Comparison of ENCODE assay signal across 8 mouse cellular contexts in the genomic region with DNA sequence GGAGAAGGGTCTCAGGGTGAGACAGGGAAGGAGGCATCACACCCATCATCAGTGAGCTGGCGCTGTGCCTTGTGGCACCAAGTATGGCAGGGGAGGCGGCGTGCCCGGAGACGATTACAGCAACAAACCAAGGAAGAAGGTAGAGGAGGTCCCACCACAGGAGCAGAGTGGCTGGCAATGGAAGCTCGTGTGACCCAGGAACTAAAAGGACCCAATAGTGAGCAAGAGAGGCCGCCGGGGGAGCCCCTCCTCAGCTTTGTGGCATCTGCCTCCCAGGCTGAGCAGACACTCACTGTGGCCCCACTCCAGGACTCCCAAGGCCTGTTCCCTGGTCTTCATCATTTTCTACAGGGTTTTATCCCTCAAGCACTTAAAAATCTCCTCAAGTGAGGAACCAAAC. TPM values are rescaled to one million over a fixed set of nuclear protein-coding genes. Genes with fewer than 3 reads are reported as not detected.
DNase-seq lines count a peak whose midpoint lies in the region; ATAC-seq and TF ChIP-seq lines count a peak whose summit lies in the region.

No protein-coding gene starts in this region.

- H3K27ac ChIP-seq in CH12.LX (ENCODE audit: insufficient read depth, low read depth) = peak overlapping the region; percentile 27; the same call in 1 of the 2 replicates
- H3K27ac ChIP-seq in embryonic facial prominence, embryonic 14.5 days (replicated peaks; ENCODE audit: low read depth, low read length) = peak overlapping the region; percentile 98
- H3K27ac ChIP-seq in hindbrain, postnatal 0 days = peak overlapping the region; percentile 76
- no peak overlapping the region for H3K27ac ChIP-seq in midbrain, embryonic 11.5 days (ENCODE audit: low read depth, low read length)

- no peaks in the 10 kb centered on the region for H3K27me3 ChIP-seq in CH12.LX (replicated peaks)
- H3K27me3 ChIP-seq in embryonic facial prominence, embryonic 14.5 days (replicated peaks; ENCODE audit: control insufficient read depth, insufficient read depth, low read length) = no peaks in the 10 kb centered on the region
- H3K27me3 ChIP-seq in hindbrain, postnatal 0 days (ENCODE audit: insufficient read depth, low read length) = no peaks in the 10 kb centered on the region
- H3K27me3 ChIP-seq in midbrain, embryonic 11.5 days (ENCODE audit: control insufficient read depth, insufficient read depth, low read length) = no peaks in the 10 kb centered on the region

- peak overlapping the region; percentile 82; the same call in 1 of the 2 replicates for H3K4me2 ChIP-seq in CH12.LX (ENCODE audit: insufficient read depth, low read depth, poor library complexity, severe bottlenecking)
- H3K4me2 ChIP-seq in embryonic facial prominence, embryonic 14.5 days (ENCODE audit: low read depth, low read length) = peak overlapping the region; percentile 59
- peak overlapping the region; percentile 86; the same call in 1 of the 2 replicates for H3K4me2 ChIP-seq in hindbrain, postnatal 0 days (ENCODE audit: low read depth, low read length)
- H3K4me2 ChIP-seq in midbrain, embryonic 11.5 days = peak overlapping the region; percentile 55

- in situ Hi-C loops in CH12.LX (cut with MboI; ENCODE audit: low pct_ligation_motif_present, low pct_unique_long_range_greater_than_20kb, low sequenced_read_pairs) = no loop called here

- peaks cover 7 to 37% of the 10 kb centered on the region in 2 experiments; a peak in 3 of 4 replicates for H3K4me1 ChIP-seq in CH12.LX (ENCODE audit: control insufficient read depth in 1 of 2, insufficient read depth in 2 of 2)
- H3K4me1 ChIP-seq in embryonic facial prominence, embryonic 14.5 days (ENCODE audit: control insufficient read depth, insufficient read depth, low read length) = peaks cover 10% of the 10 kb centered on the region; the same call in 1 of the 2 replicates
- H3K4me1 ChIP-seq in hindbrain, postnatal 0 days (ENCODE audit: insufficient read depth, low read length) = peaks cover 6% of the 10 kb centered on the region; the same call in 1 of the 2 replicates
- peaks cover 6% of the 10 kb centered on the region; the same call in 1 of the 2 replicates for H3K4me1 ChIP-seq in midbrain, embryonic 11.5 days (ENCODE audit: control insufficient read depth, insufficient read depth, low read length)

- H3K79me2 ChIP-seq in CH12.LX (replicated peaks; ENCODE audit: control insufficient read depth, extremely low read depth, insufficient read depth, poor library complexity, severe bottlenecking) = peaks cover 50% of the 10 kb centered on the region

- TF ChIP-seq EP300 in CH12.LX (IDR thresholded peaks at IDR 0.05; ENCODE audit: low read length) = no peak

- peak overlapping the region in 2 of 3 experiments; percentile 78 to 99 for H3K4me3 ChIP-seq in CH12.LX (replicated peaks in 1 of 3; ENCODE audit: low read depth in 2 of 3, low read length in 2 of 3, poor library complexity in 1 of 3)
- peak overlapping the region; percentile 83 for H3K4me3 ChIP-seq in embryonic facial prominence, embryonic 14.5 days (ENCODE audit: low read depth, low read length)
- H3K4me3 ChIP-seq in hindbrain, postnatal 0 days (ENCODE audit: low read length) = no peak overlapping the region
- H3K4me3 ChIP-seq in midbrain, embryonic 11.5 days (ENCODE audit: low read depth, low read length) = peak overlapping the region; percentile 88; the same call in 1 of the 2 replicates

- dilution Hi-C loops in CH12.LX (cut with MboI; ENCODE audit: extremely low pct_ligation_motif_present, extremely low pct_unique_long_range_greater_than_20kb, low sequenced_read_pairs) = no loop called here

- TF ChIP-seq RAD21 in CH12.LX (IDR thresholded peaks at IDR 0.05; ENCODE audit: low read depth, low read length) = no peak

- TF ChIP-seq POLR2A in CH12.LX (IDR thresholded peaks at IDR 0.05; ENCODE audit: low read depth, low read length) = no peak

- H3K36me3 ChIP-seq in CH12.LX (replicated peaks in 1 of 2; ENCODE audit: control insufficient read depth in 1 of 2, insufficient read depth in 1 of 2, low read length in 1 of 2) = peaks cover 70 to 81% of the 10 kb centered on the region in 2 experiments
- peaks cover 76% of the 10 kb centered on the region for H3K36me3 ChIP-seq in embryonic facial prominence, embryonic 14.5 days (ENCODE audit: control insufficient read depth, insufficient read depth, low read length)
- H3K36me3 ChIP-seq in hindbrain, postnatal 0 days (ENCODE audit: insufficient read depth, low read length) = peaks cover 46% of the 10 kb centered on the region
- H3K36me3 ChIP-seq in midbrain, embryonic 11.5 days (ENCODE audit: control insufficient read depth, insufficient read depth, low read length) = peaks cover 31% of the 10 kb centered on the region

- WGBS in embryonic facial prominence, embryonic 14.5 days = 68% methylated on average over 8 of the region's 8 CpGs
- WGBS in hindbrain, postnatal 0 days = 71% methylated on average over 8 of the region's 8 CpGs
- WGBS in midbrain, embryonic 11.5 days = 86% methylated on average over 8 of the region's 8 CpGs

- TF ChIP-seq CTCF in CH12.LX (conservative IDR thresholded peaks at IDR 0.05 in 1 of 2, IDR thresholded peaks at IDR 0.05 in 1 of 2; ENCODE audit: low read depth in 2 of 2, low read length in 2 of 2) = no peak
- TF ChIP-seq CTCF in hindbrain, postnatal 0 days (IDR thresholded peaks at IDR 0.05; ENCODE audit: low read depth) = no peak

- no peak for ATAC-seq in embryonic facial prominence, embryonic 14.5 days (ENCODE audit: low read depth)
- no peak for ATAC-seq in hindbrain, postnatal 0 days
- no peak for ATAC-seq in midbrain, embryonic 11.5 days (ENCODE audit: low FRiP score)

- intact Hi-C loops in gastrocnemius, postnatal 14 days (cut with DNase I; ENCODE audit: low total_unique reads) = no loop called here

- DNase-seq in gastrocnemius, postnatal 14 days = peak; percentile 47
- no peak for DNase-seq in gastrocnemius, postnatal 4 days (ENCODE audit: low spot score in 2 of 2)
- DNase-seq in CH12.LX (ENCODE audit: extremely low read depth) = no peak
- no peak for DNase-seq in embryonic facial prominence, embryonic 14.5 days (ENCODE audit: low spot score)
- DNase-seq in hindbrain, postnatal 0 days (ENCODE audit: low spot score) = no peak
- DNase-seq in midbrain, embryonic 11.5 days (ENCODE audit: low spot score, missing footprints) = no peak
- DNase-seq in left cerebral cortex, adult 11 months (ENCODE audit: low spot score) = no peak
- no peak for DNase-seq in left cerebral cortex, adult 18-20 months (ENCODE audit: low spot score in 2 of 2)

- H3K9ac ChIP-seq in CH12.LX (ENCODE audit: insufficient read depth, low read depth) = peak overlapping the region; percentile 76; the same call in 1 of the 2 replicates
- peak overlapping the region; percentile 76 for H3K9ac ChIP-seq in embryonic facial prominence, embryonic 14.5 days (ENCODE audit: low read depth, low read length)
- peak overlapping the region; percentile 54; the same call in 1 of the 2 replicates for H3K9ac ChIP-seq in hindbrain, postnatal 0 days (replicated peaks; ENCODE audit: low read length)
- no peak overlapping the region; the same call in 1 of the 2 replicates for H3K9ac ChIP-seq in midbrain, embryonic 11.5 days (ENCODE audit: low read length)

- H3K9me3 ChIP-seq in CH12.LX (replicated peaks; ENCODE audit: low read length) = no peaks in the 10 kb centered on the region
- H3K9me3 ChIP-seq in embryonic facial prominence, embryonic 14.5 days (ENCODE audit: control insufficient read depth, low read length) = no peaks in the 10 kb centered on the region
- no peaks in the 10 kb centered on the region for H3K9me3 ChIP-seq in hindbrain, postnatal 0 days (ENCODE audit: low read length)
- no peaks in the 10 kb centered on the region for H3K9me3 ChIP-seq in midbrain, embryonic 11.5 days (ENCODE audit: control insufficient read depth, low read length)

RNA-seq across cellular contexts. Expression of a gene that starts 1.1 kb away (rescaled TPM):
- 100 to 1,000 TPM; 500 to 587 TPM for total RNA-seq in gastrocnemius, postnatal 14 days (2021)
- 100 to 1,000 TPM; 704 to 748 TPM for total RNA-seq in gastrocnemius, postnatal 4 days (2021)
- total RNA-seq in CH12.LX (2012; rRNA removed) (1,294 and 1,368 TPM in 2 replicates), CH12.LX (2014; rRNA removed) (1,172 and 1,266 TPM in 2 replicates)
- polyA plus RNA-seq in CH12.LX (2012; ENCODE audit: insufficient read length, low read depth) = 1,511 and 1,695 TPM in 2 replicates
- polyA plus RNA-seq in embryonic facial prominence, embryonic 14.5 days (2014; fragmentation: Nextera tagmentation; extraction: Ambion mirVana) = 469 and 503 TPM in 2 replicates
- total RNA-seq in hindbrain, postnatal 0 days (2014; rRNA removed) = 442 and 469 TPM in 2 replicates
- polyA plus RNA-seq in hindbrain, postnatal 0 days (2015; fragmentation: Nextera tagmentation; extraction: Ambion mirVana) = 256 and 260 TPM in 2 replicates
- 435 and 439 TPM in 2 replicates for polyA plus RNA-seq in midbrain, embryonic 11.5 days (2014; fragmentation: Nextera tagmentation; extraction: Ambion mirVana)
- 100 to 1,000 TPM; 251 to 256 TPM for total RNA-seq in left cerebral cortex, adult 18-20 months (2021)

RNA-seq across cellular contexts. Expression of a gene that starts 12.1 kb away (rescaled TPM):
- 1 to 10 TPM; 8.2 to 8.4 TPM for total RNA-seq in gastrocnemius, postnatal 14 days (2021)
- total RNA-seq in gastrocnemius, postnatal 4 days (2021) = 10 to 100 TPM; 12.7 to 14.9 TPM
- 47.7 and 49.1 TPM in 2 replicates for total RNA-seq in CH12.LX (2012; rRNA removed)
- total RNA-seq in CH12.LX (2014; rRNA removed) = 40.4 and 41.8 TPM in 2 replicates
- polyA plus RNA-seq in CH12.LX (2012; ENCODE audit: insufficient read length, low read depth) = 52.9 and 54.9 TPM in 2 replicates
- 24.7 and 27.8 TPM in 2 replicates for polyA plus RNA-seq in embryonic facial prominence, embryonic 14.5 days (2014; fragmentation: Nextera tagmentation; extraction: Ambion mirVana)
- total RNA-seq in hindbrain, postnatal 0 days (2014; rRNA removed) = 20.8 and 23.4 TPM in 2 replicates
- 16.0 and 16.2 TPM in 2 replicates for polyA plus RNA-seq in hindbrain, postnatal 0 days (2015; fragmentation: Nextera tagmentation; extraction: Ambion mirVana)
- 23.5 and 28.4 TPM in 2 replicates for polyA plus RNA-seq in midbrain, embryonic 11.5 days (2014; fragmentation: Nextera tagmentation; extraction: Ambion mirVana)
- 10 to 100 TPM; 22.5 to 23.7 TPM for total RNA-seq in left cerebral cortex, adult 18-20 months (2021)

RNA-seq across cellular contexts. Expression of a gene that starts 23.3 kb away (rescaled TPM):
- total RNA-seq in gastrocnemius, postnatal 14 days (2021) = 100 to 1,000 TPM; 194 to 197 TPM
- total RNA-seq in gastrocnemius, postnatal 4 days (2021) = 100 to 1,000 TPM; 377 to 414 TPM
- 15.3 and 21.7 TPM in 2 replicates for total RNA-seq in CH12.LX (2012; rRNA removed)
- 1.5 and 1.7 TPM in 2 replicates for total RNA-seq in CH12.LX (2014; rRNA removed)
- 1.8 and 2.0 TPM in 2 replicates for polyA plus RNA-seq in CH12.LX (2012; ENCODE audit: insufficient read length, low read depth)
- polyA plus RNA-seq in embryonic facial prominence, embryonic 14.5 days (2014; fragmentation: Nextera tagmentation; extraction: Ambion mirVana) = 44.8 and 57.6 TPM in 2 replicates
- 11.2 and 11.7 TPM in 2 replicates for total RNA-seq in hindbrain, postnatal 0 days (2014; rRNA removed)
- polyA plus RNA-seq in hindbrain, postnatal 0 days (2015; fragmentation: Nextera tagmentation; extraction: Ambion mirVana) = 5.7 and 6.1 TPM in 2 replicates
- 5.0 and 6.3 TPM in 2 replicates for polyA plus RNA-seq in midbrain, embryonic 11.5 days (2014; fragmentation: Nextera tagmentation; extraction: Ambion mirVana)
- 10 to 100 TPM; 18.6 to 23.5 TPM for total RNA-seq in left cerebral cortex, adult 18-20 months (2021)

RNA-seq across cellular contexts. Expression of a gene that starts 24.1 kb away (rescaled TPM):
- 10 to 100 TPM; 27.4 to 27.9 TPM for total RNA-seq in gastrocnemius, postnatal 14 days (2021)
- 10 to 100 TPM; 61.1 to 69.8 TPM for total RNA-seq in gastrocnemius, postnatal 4 days (2021)
- total RNA-seq in CH12.LX (2012; rRNA removed) = 131 and 158 TPM in 2 replicates
- 115 and 117 TPM in 2 replicates for total RNA-seq in CH12.LX (2014; rRNA removed)
- 149 and 162 TPM in 2 replicates for polyA plus RNA-seq in CH12.LX (2012; ENCODE audit: insufficient read length, low read depth)
- 39.7 and 43.6 TPM in 2 replicates for polyA plus RNA-seq in embryonic facial prominence, embryonic 14.5 days (2014; fragmentation: Nextera tagmentation; extraction: Ambion mirVana)
- 65.1 and 71.4 TPM in 2 replicates for total RNA-seq in hindbrain, postnatal 0 days (2014; rRNA removed)
- polyA plus RNA-seq in hindbrain, postnatal 0 days (2015; fragmentation: Nextera tagmentation; extraction: Ambion mirVana) = 75.2 and 78.8 TPM in 2 replicates
- 50.9 and 56.0 TPM in 2 replicates for polyA plus RNA-seq in midbrain, embryonic 11.5 days (2014; fragmentation: Nextera tagmentation; extraction: Ambion mirVana)
- 10 to 100 TPM; 49.6 to 49.8 TPM for total RNA-seq in left cerebral cortex, adult 18-20 months (2021)

RNA-seq across cellular contexts. Expression of a gene that starts 36.4 kb away (rescaled TPM):
- 1 to 10 TPM; 8.6 to 8.9 TPM for total RNA-seq in gastrocnemius, postnatal 14 days (2021)
- total RNA-seq in gastrocnemius, postnatal 4 days (2021) = 10 to 100 TPM; 24.3 to 26.7 TPM
- 33.3 and 33.6 TPM in 2 replicates for total RNA-seq in CH12.LX (2012; rRNA removed)
- total RNA-seq in CH12.LX (2014; rRNA removed) = 18.7 and 20.4 TPM in 2 replicates
- 35.2 and 37.3 TPM in 2 replicates for polyA plus RNA-seq in CH12.LX (2012; ENCODE audit: insufficient read length, low read depth)
- polyA plus RNA-seq in embryonic facial prominence, embryonic 14.5 days (2014; fragmentation: Nextera tagmentation; extraction: Ambion mirVana) = 18.2 and 20.4 TPM in 2 replicates
- 8.3 and 8.6 TPM in 2 replicates for total RNA-seq in hindbrain, postnatal 0 days (2014; rRNA removed)
- 11.0 and 11.8 TPM in 2 replicates for polyA plus RNA-seq in hindbrain, postnatal 0 days (2015; fragmentation: Nextera tagmentation; extraction: Ambion mirVana)
- 5.8 and 8.2 TPM in 2 replicates for polyA plus RNA-seq in midbrain, embryonic 11.5 days (2014; fragmentation: Nextera tagmentation; extraction: Ambion mirVana)
- total RNA-seq in left cerebral cortex, adult 18-20 months (2021) = 10 to 100 TPM in 1 of 2 experiments, 1 to 10 TPM in 1; 9.0 to 11.5 TPM

Comparison
In these comparisons a context has a peak if more than half of its experiments do, and no peak if none do; other contexts are left out.
1. RNA of a gene that starts 23.3 kb away (total RNA-seq): 377 to 414 TPM in gastrocnemius, postnatal 4 days and 194 to 197 TPM in gastrocnemius, postnatal 14 days; 18.6 to 23.5 TPM in left cerebral cortex, adult 18-20 months, 1.5 to 21.7 TPM in CH12.LX and 11.2 to 11.7 TPM in hindbrain, postnatal 0 days; every median in the first group is over 4 times any median in the second.
2. Peak in every context shown above with its lines, with median percentiles within 50 percentile points of each other: H3K4me2 ChIP-seq.